Mouse (Mus musculus) limb, embryonic 14.5 days (tissue): ENCODE measurements at regions not wholly inside any gene's neighbourhood (a gene's known extent, or its start where the extent isn't known, plus 50 kb on each side); places are given as distances from the start of the nearest gene placed in this dataset.

ENCODE experiments used
- ATAC-seq: fragments of 200-750 bp; cut with Nextera tagmentation; 2 replicates; pipeline ENCODE4 v1.8.0; 2017; ENCODE audit warnings: low read depth, moderate number of reproducible peaks, moderate TSS enrichment; ENCODE audit not compliant: low FRiP score
- DNase-seq: peaks from one replicate; pipeline ENCODE4 v3.0.0-alpha.2; 2015; ENCODE audit warnings: low spot score
- H3K27ac ChIP-seq: fragments of 300-500 bp; sonication (generic); replicated peaks from 2 replicates; pipeline ENCODE4 v1.5.1; 2014; ENCODE audit warnings: low read depth, mild to moderate bottlenecking, low read length, moderate library complexity, mixed read lengths
- H3K27me3 ChIP-seq: fragments of 300-500 bp; sonication (generic); 2 replicates; pipeline ENCODE4 v1.6.1; 2014; ENCODE audit warnings: low read length, mixed read lengths; ENCODE audit not compliant: control insufficient read depth, insufficient read depth
- H3K36me3 ChIP-seq: fragments of 300-500 bp; sonication (generic); 2 replicates; pipeline ENCODE4 v1.6.1; 2014; ENCODE audit warnings: mild to moderate bottlenecking, low read length, moderate library complexity, mixed read lengths; ENCODE audit not compliant: control insufficient read depth, insufficient read depth
- H3K4me1 ChIP-seq: fragments of 300-500 bp; sonication (generic); 2 replicates; pipeline ENCODE4 v1.6.1; 2014; ENCODE audit warnings: antibody characterized with exemption, low read length, mixed read lengths; ENCODE audit not compliant: control insufficient read depth, insufficient read depth
- H3K4me2 ChIP-seq: fragments of 300-500 bp; sonication (generic); replicated peaks from 2 replicates; pipeline ENCODE4 v1.6.1; 2014; ENCODE audit warnings: low read depth, mild to moderate bottlenecking, low read length, moderate library complexity; ENCODE audit not compliant: severe bottlenecking
- H3K4me3 ChIP-seq: fragments of 300-500 bp; sonication (generic); replicated peaks from 2 replicates; pipeline ENCODE4 v1.5.1; 2014; ENCODE audit warnings: low read length
- H3K9ac ChIP-seq: fragments of 300-500 bp; sonication (generic); 2 replicates; pipeline ENCODE4 v1.6.1; 2014; ENCODE audit warnings: mild to moderate bottlenecking, low read depth, low read length, moderate library complexity; ENCODE audit not compliant: severe bottlenecking
- H3K9me3 ChIP-seq: fragments of 300-500 bp; sonication (generic); 2 replicates; pipeline ENCODE4 v1.6.1; 2016; ENCODE audit warnings: low read length; ENCODE audit not compliant: control insufficient read depth
- POLR2A ChIP-seq: fragments of 200-500 bp; IDR thresholded peaks from 2 replicates; pipeline ENCODE4 v1.8.0; 2012; ENCODE audit warnings: inconsistent platforms, mild to moderate bottlenecking, moderate library complexity, borderline replicate concordance; ENCODE audit not compliant: insufficient read depth, insufficient read length; ENCODE audit errors: extremely low read depth
- WGBS: fragments of 180-500 bp; shearing (Covaris S2); extraction: QIAGEN DNeasy Blood & Tissue Kit; methylation state at CpG from one replicate; pipeline ENCODE4 v1.1.7; 2014; 5-methylcytosine and 5-hydroxymethylcytosine counted together

DNA sequence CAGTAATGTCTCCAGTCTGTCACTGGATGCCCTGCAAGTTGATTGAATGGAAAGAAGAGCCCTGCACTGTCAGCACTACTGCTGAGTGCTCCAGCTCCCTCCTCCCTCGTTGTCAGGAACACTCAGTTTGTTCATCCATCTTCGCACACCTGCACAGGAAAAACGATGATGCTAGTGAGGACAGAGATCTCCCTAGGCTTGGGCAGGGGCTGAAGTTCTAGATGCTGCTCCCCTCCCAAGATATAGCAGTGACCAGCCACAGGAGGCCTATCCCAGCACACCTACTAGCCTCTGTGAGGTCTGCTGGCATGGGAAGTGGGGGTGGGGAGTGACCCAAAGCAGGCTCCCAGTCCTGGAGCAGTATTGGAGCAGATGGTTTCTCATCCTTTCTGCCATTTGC lies 305.8 kb downstream of the Wdr11 start:
- Histone ChIP-seq H3K36me3 (no peaks in the 10 kb centered on the region), H3K9ac (no peak overlapping the region), H3K4me1 (peaks cover 12% of the 10 kb centered on the region), H3K9me3 (no peaks in the 10 kb centered on the region), H3K27me3 (no peaks in the 10 kb centered on the region), H3K27ac (no peak overlapping the region), H3K4me3 (no peak overlapping the region), H3K4me2 (no peak overlapping the region)
- TF ChIP-seq POLR2A: no peak
- DNase-seq (no peak), ATAC-seq (no peak)
- 73% methylated on average over 3 of the region's 3 CpGs for WGBS

DNA sequence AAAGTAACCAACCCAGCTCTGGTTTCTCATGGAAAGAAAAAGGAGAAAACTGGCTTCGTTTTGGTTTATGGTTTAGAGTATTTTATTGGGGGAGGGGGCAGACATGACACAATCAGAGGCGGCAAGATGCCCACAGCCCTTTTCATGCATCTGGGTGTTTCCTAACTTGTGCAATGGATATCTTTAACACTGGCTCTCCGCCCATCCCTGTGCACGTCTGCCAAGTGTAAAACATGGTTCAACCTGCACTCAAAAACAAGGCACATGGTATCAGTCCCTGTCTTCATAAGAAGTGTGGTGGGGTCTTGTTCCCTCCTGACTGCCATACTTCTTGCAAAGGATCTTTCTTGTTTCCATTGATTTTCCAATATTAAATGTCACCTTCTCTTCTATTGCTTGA lies 310.6 kb downstream of the Wdr11 start:
- Histone ChIP-seq H3K27ac (no peak overlapping the region), H3K4me1 (no peaks in the 10 kb centered on the region), H3K9me3 (no peaks in the 10 kb centered on the region), H3K27me3 (no peaks in the 10 kb centered on the region), H3K9ac (no peak overlapping the region), H3K36me3 (no peaks in the 10 kb centered on the region), H3K4me2 (no peak overlapping the region), H3K4me3 (no peak overlapping the region)
- 74% methylated on average over 4 of the region's 4 CpGs for WGBS
- ATAC-seq (no peak), DNase-seq (no peak)
- no peak for TF ChIP-seq POLR2A

DNA sequence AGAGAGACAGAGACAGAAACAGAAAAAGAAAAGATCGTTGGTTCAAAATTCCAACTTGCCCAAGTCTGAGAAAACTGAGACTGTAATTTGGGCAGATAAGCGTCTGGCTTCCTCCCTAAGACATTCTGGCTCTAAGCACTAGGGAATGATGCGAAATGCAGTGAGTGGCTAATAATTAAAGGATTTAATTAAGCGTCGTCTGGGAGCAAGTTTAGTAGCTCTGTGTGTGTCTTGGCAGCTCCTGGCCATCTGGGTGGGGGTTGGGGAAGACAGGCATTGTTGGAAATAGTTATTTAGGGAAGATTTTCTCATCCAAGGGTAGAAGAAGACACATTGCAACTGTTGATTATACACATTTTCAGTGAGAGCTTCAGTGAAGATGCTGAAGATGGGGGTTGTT lies 311.5 kb downstream of the Wdr11 start:
- Histone ChIP-seq H3K4me1 (no peaks in the 10 kb centered on the region), H3K27ac (no peak overlapping the region), H3K9ac (no peak overlapping the region), H3K27me3 (no peaks in the 10 kb centered on the region), H3K36me3 (no peaks in the 10 kb centered on the region), H3K4me3 (no peak overlapping the region), H3K9me3 (no peaks in the 10 kb centered on the region), H3K4me2 (no peak overlapping the region)
- ATAC-seq (no peak), DNase-seq (no peak)
- TF ChIP-seq POLR2A: no peak
- 37% methylated on average over 5 of the region's 5 CpGs for WGBS

DNA sequence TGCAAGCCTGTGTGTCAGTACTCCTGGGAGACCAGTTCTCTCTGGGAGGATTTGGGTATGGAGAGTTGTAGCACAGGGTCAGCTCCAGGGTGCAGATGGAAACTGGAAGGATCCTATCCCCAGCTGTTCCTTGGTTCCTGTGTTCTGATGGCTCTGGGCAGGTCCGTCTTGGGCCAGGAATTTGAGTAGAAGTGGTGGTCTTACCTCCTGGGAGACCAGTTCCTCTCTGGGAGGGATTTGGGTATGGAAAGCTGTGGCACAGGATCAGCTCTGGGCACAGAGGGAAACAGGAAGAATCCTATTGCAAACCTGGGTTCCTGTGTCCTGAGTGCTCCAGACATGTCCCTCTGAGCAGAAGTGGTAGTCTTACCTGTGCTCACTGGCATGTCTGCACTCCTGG lies 314.5 kb downstream of the Wdr11 start:
- H3K4me3 ChIP-seq: no peak overlapping the region
- no peak overlapping the region for H3K9ac ChIP-seq
- no peaks in the 10 kb centered on the region for H3K27me3 ChIP-seq
- H3K36me3 ChIP-seq: no peaks in the 10 kb centered on the region
- no peak overlapping the region for H3K27ac ChIP-seq
- DNase-seq (no peak), ATAC-seq (no peak)
- WGBS: 79% methylated on average over 1 of the region's 1 CpGs
- no peak for TF ChIP-seq POLR2A
- H3K4me1 ChIP-seq: no peaks in the 10 kb centered on the region
- H3K9me3 ChIP-seq: no peaks in the 10 kb centered on the region
- no peak overlapping the region for H3K4me2 ChIP-seq

DNA sequence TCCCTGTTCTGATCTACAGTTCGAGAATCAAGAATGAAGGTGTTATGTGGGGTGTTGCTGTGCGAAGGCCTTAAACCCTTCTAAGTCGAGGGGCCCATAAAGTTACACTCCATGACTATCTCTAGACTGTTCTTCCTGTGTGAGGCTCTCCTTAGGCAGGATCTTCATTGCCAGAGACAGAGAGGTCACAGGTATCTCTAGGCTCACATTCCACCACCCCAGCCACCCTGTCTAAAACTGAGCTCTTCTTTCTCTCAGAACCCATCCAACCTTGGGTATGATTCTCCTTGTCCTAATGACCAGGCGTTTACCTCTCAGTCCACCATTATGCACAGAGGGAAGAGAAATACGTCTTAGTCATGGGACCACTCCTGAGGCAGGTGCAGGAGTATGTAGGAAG lies 317.2 kb downstream of the Wdr11 start:
- Histone ChIP-seq H3K4me1 (no peaks in the 10 kb centered on the region), H3K36me3 (no peaks in the 10 kb centered on the region), H3K4me3 (no peak overlapping the region), H3K9ac (no peak overlapping the region), H3K27me3 (no peaks in the 10 kb centered on the region), H3K27ac (no peak overlapping the region), H3K4me2 (no peak overlapping the region), H3K9me3 (no peaks in the 10 kb centered on the region)
- TF ChIP-seq POLR2A: no peak
- ATAC-seq: no peak
- 80% methylated on average over 5 of the region's 5 CpGs for WGBS
- no peak for DNase-seq

DNA sequence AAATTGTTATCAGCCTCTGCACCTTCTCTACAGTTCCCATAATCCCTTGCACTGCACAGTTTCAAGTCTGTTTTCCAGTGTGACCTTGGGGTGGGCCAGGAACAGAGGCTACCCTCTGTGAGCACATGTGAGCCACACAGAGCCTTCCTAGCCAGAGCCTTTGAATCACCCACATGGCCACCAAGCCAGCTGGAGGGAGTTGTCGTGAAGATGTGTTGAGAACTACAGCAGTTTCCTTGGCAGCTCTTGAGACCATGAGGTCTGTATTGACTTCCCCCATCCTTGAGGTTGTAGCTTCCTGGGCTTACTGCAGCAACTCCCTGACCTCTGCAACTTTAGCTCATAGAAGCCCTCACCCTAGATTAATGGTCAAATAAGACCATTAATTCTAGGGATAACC lies 318.1 kb downstream of the Wdr11 start:
- Histone ChIP-seq H3K9me3 (no peaks in the 10 kb centered on the region), H3K4me2 (no peak overlapping the region), H3K9ac (no peak overlapping the region), H3K36me3 (no peaks in the 10 kb centered on the region), H3K4me3 (no peak overlapping the region), H3K4me1 (no peaks in the 10 kb centered on the region), H3K27me3 (no peaks in the 10 kb centered on the region), H3K27ac (no peak overlapping the region)
- no peak for ATAC-seq
- no peak for DNase-seq
- WGBS: 60% methylated on average over 1 of the region's 1 CpGs
- no peak for TF ChIP-seq POLR2A
